Mouse (Mus musculus): ENCODE data around the gene Rbbp4. TPM values are rescaled to one million over a fixed set of nuclear protein-coding genes. Genes with fewer than 3 reads are reported as not detected.
A peak's percentile ranks its signal among the peaks of the same experiment; 100 is the strongest.

The Rbbp4 gene
- polyA plus RNA-seq, 1 experiment = 6.1 TPM

GRCm38 (mm10) chr4:129339743-129340142 lies 4.6 kb upstream of the Rbbp4 start:
- 83% methylated on average over 3 of the region's 3 CpGs for WGBS
- Histone ChIP-seq H3K4me3 (ENCODE audit: low read depth, low read length) (no peak overlapping the region), H3K27ac (ENCODE audit: insufficient read depth, low read depth, low read length) (no peak overlapping the region), H3K4me1 (ENCODE audit: control insufficient read depth, insufficient read depth, insufficient read length, low read length) (no peaks in the 10 kb centered on the region; the same call in 1 of the 2 replicates), H3K36me3 (ENCODE audit: control insufficient read depth, insufficient read depth, low read length) (peaks cover 21% of the 10 kb centered on the region), H3K27me3 (ENCODE audit: control insufficient read depth, insufficient read depth, low read length) (no peaks in the 10 kb centered on the region)
- TF ChIP-seq POLR2A (IDR thresholded peaks at IDR 0.05; ENCODE audit: low read depth, low read length) (no peak), CTCF (IDR thresholded peaks at IDR 0.05; ENCODE audit: extremely low read depth, insufficient read length, insufficient replicate concordance, low read depth, low read length) (no peak)

- no peak for TF ChIP-seq POLR2A (IDR thresholded peaks at IDR 0.05; ENCODE audit: low read depth, low read length)
- TF ChIP-seq CTCF (IDR thresholded peaks at IDR 0.05; ENCODE audit: extremely low read depth, insufficient read length, insufficient replicate concordance, low read depth, low read length) = no peak
- no peaks in the 10 kb centered on the region; the same call in 1 of the 2 replicates for H3K4me1 ChIP-seq (ENCODE audit: control insufficient read depth, insufficient read depth, insufficient read length, low read length)
- 24% methylated on average over 14 of the region's 14 CpGs for WGBS
- H3K4me3 ChIP-seq (ENCODE audit: low read depth, low read length) = peak overlapping the region; percentile 72
- peaks cover 5% of the 10 kb centered on the region; the same call in 1 of the 2 replicates for H3K36me3 ChIP-seq (ENCODE audit: control insufficient read depth, insufficient read depth, low read length)
- H3K27ac ChIP-seq (ENCODE audit: insufficient read depth, low read depth, low read length) = peak overlapping the region; percentile 99
- H3K27me3 ChIP-seq (ENCODE audit: control insufficient read depth, insufficient read depth, low read length) = no peaks in the 10 kb centered on the region
These were observed 1.1 kb upstream of the Rbbp4 start for GRCm38 (mm10) chr4:129336291-129336690.

- peak overlapping the region; percentile 73 for H3K4me3 ChIP-seq (ENCODE audit: low read depth, low read length)
- H3K27me3 ChIP-seq (ENCODE audit: control insufficient read depth, insufficient read depth, low read length) = no peaks in the 10 kb centered on the region
- H3K4me1 ChIP-seq (ENCODE audit: control insufficient read depth, insufficient read depth, insufficient read length, low read length) = no peaks in the 10 kb centered on the region; the same call in 1 of the 2 replicates
- peak overlapping the region; percentile 70 for H3K27ac ChIP-seq (ENCODE audit: insufficient read depth, low read depth, low read length)
- no peak for TF ChIP-seq CTCF (IDR thresholded peaks at IDR 0.05; ENCODE audit: extremely low read depth, insufficient read length, insufficient replicate concordance, low read depth, low read length)
- no peak for TF ChIP-seq POLR2A (IDR thresholded peaks at IDR 0.05; ENCODE audit: low read depth, low read length)
- peaks cover 2% of the 10 kb centered on the region; the same call in 1 of the 2 replicates for H3K36me3 ChIP-seq (ENCODE audit: control insufficient read depth, insufficient read depth, low read length)
- under 1% methylated on average over 62 of the region's 62 CpGs for WGBS
These were observed 424 bp downstream of the Rbbp4 start for GRCm38 (mm10) chr4:129334677-129335215.

GRCm38 (mm10) chr4:129332846-129333245 lies 2.3 kb downstream of the Rbbp4 start:
- Histone ChIP-seq H3K36me3 (ENCODE audit: control insufficient read depth, insufficient read depth, low read length) (peaks cover 12% of the 10 kb centered on the region), H3K27ac (ENCODE audit: insufficient read depth, low read depth, low read length) (no peak overlapping the region), H3K4me1 (ENCODE audit: control insufficient read depth, insufficient read depth, insufficient read length, low read length) (no peaks in the 10 kb centered on the region; the same call in 1 of the 2 replicates), H3K27me3 (ENCODE audit: control insufficient read depth, insufficient read depth, low read length) (no peaks in the 10 kb centered on the region), H3K4me3 (ENCODE audit: low read depth, low read length) (no peak overlapping the region)
- 31% methylated on average over 1 of the region's 1 CpGs for WGBS
- TF ChIP-seq POLR2A (IDR thresholded peaks at IDR 0.05; ENCODE audit: low read depth, low read length) = no peak
- no peak for TF ChIP-seq CTCF (IDR thresholded peaks at IDR 0.05; ENCODE audit: extremely low read depth, insufficient read length, insufficient replicate concordance, low read depth, low read length)

GRCm38 (mm10) chr4:129326191-129326590 lies 9.0 kb downstream of the Rbbp4 start:
- no peaks in the 10 kb centered on the region for H3K4me1 ChIP-seq (ENCODE audit: control insufficient read depth, insufficient read depth, insufficient read length, low read length)
- no peak overlapping the region for H3K4me3 ChIP-seq (ENCODE audit: low read depth, low read length)
- H3K27me3 ChIP-seq (ENCODE audit: control insufficient read depth, insufficient read depth, low read length) = no peaks in the 10 kb centered on the region
- whole genome bisulfite sequencing = 45% methylated on average over 1 of the region's 1 CpGs
- H3K36me3 ChIP-seq (ENCODE audit: control insufficient read depth, insufficient read depth, low read length) = peaks cover 32% of the 10 kb centered on the region
- H3K27ac ChIP-seq (ENCODE audit: insufficient read depth, low read depth, low read length) = no peak overlapping the region
- TF ChIP-seq CTCF (IDR thresholded peaks at IDR 0.05; ENCODE audit: extremely low read depth, insufficient read length, insufficient replicate concordance, low read depth, low read length) (no peak), POLR2A (IDR thresholded peaks at IDR 0.05; ENCODE audit: low read depth, low read length) (no peak)

DNA sequence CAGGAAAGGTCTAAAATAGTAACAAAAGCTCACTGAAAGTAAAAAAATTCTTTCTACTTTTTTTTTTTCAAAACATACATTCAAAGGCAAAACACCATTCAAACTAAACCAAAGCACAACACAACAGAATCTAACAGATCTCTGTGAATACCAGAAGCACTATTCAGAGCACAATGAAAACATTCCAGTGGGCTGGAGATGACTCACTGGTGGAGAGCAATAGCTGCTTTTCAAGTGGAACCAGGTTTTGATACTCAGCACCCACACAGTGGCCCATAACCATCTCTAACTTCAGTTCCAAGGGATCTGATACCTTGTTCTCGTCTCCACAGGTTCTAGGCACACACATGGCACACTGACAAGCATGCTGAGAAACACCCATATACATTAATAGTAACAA lies 10.4 kb downstream of the Rbbp4 start:
- TF ChIP-seq CTCF (IDR thresholded peaks at IDR 0.05; ENCODE audit: extremely low read depth, insufficient read length, insufficient replicate concordance, low read depth, low read length) = no peak
- TF ChIP-seq POLR2A (IDR thresholded peaks at IDR 0.05; ENCODE audit: low read depth, low read length) = no peak
- peaks cover 44% of the 10 kb centered on the region for H3K36me3 ChIP-seq (ENCODE audit: control insufficient read depth, insufficient read depth, low read length)
- H3K4me1 ChIP-seq (ENCODE audit: control insufficient read depth, insufficient read depth, insufficient read length, low read length) = no peaks in the 10 kb centered on the region
- no peak overlapping the region for H3K4me3 ChIP-seq (ENCODE audit: low read depth, low read length)
- H3K27ac ChIP-seq (ENCODE audit: insufficient read depth, low read depth, low read length) = no peak overlapping the region
- WGBS = 54% methylated on average over 1 of the region's 1 CpGs
- H3K27me3 ChIP-seq (ENCODE audit: control insufficient read depth, insufficient read depth, low read length) = no peaks in the 10 kb centered on the region

GRCm38 (mm10) chr4:129323491-129323890 lies 11.7 kb downstream of the Rbbp4 start:
- Histone ChIP-seq H3K27ac (ENCODE audit: insufficient read depth, low read depth, low read length) (no peak overlapping the region), H3K27me3 (ENCODE audit: control insufficient read depth, insufficient read depth, low read length) (no peaks in the 10 kb centered on the region), H3K4me1 (ENCODE audit: control insufficient read depth, insufficient read depth, insufficient read length, low read length) (no peaks in the 10 kb centered on the region), H3K4me3 (ENCODE audit: low read depth, low read length) (no peak overlapping the region), H3K36me3 (ENCODE audit: control insufficient read depth, insufficient read depth, low read length) (peaks cover 47% of the 10 kb centered on the region)
- TF ChIP-seq CTCF (IDR thresholded peaks at IDR 0.05; ENCODE audit: extremely low read depth, insufficient read length, insufficient replicate concordance, low read depth, low read length) (no peak), POLR2A (IDR thresholded peaks at IDR 0.05; ENCODE audit: low read depth, low read length) (no peak)
- 52% methylated on average over 1 of the region's 1 CpGs for WGBS

Data from small intestine, adult 2 months (tissue).